Mouse (Mus musculus): ENCODE measurements around the gene Hmgb1.

DNA sequence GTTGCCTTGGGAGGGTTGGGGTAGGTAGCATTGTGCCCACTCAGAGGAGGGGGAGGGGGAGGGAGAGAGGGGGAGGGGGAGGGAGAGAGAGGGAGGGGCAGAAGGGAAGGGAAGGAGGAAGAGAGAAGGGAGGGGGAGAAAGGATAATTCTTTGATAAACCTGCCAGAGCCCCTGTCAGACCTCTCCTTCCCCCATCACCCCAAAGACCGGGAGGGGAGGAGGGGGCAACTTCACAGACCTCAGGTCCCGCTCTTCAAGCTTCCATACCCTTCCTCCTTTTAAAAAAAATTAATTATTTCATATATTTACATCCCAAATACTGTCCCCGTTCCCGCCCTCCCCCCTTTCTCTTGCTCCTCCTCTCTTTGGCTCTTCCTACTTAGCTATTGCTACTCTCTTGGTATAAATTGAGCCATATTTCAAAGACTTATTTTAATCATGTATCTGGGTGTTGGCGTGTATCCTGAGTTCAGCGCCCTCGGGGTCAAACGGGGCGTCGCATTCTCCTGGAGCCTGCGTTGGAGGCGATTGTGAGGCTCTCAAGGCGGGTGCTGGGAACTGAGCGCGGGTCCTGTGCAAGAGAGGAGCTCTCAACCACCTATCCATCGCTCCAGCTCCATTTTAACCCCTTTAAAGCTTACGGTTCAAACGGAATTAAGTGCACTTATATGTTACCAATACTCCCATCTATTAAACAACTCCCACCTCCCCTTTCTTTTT lies 45.5 kb upstream of the Hmgb1 start:
- no peak for TF ChIP-seq USF1 (IDR thresholded peaks at IDR 0.05; ENCODE audit: low read depth)
- TF ChIP-seq POLR2A (IDR thresholded peaks at IDR 0.05; ENCODE audit: insufficient read length, low read depth) = no peak
- no peak for TF ChIP-seq POLR2AphosphoS2 (IDR thresholded peaks at IDR 0.05; ENCODE audit: insufficient read length, low read depth)
- no peak for TF ChIP-seq MAX (IDR thresholded peaks at IDR 0.05; ENCODE audit: low read depth)
- no peak for TF ChIP-seq TCF12 (IDR thresholded peaks at IDR 0.05; ENCODE audit: insufficient read depth, poor library complexity, severe bottlenecking)
